Mouse (Mus musculus): ENCODE results near the gene Oit1. TPM values are rescaled to one million over a fixed set of nuclear protein-coding genes. Genes with fewer than 3 reads are reported as not detected.

Oit1 gene
- polyA plus RNA-seq (2015; fragmentation: Nextera tagmentation; extraction: Ambion mirVana), result 1.8 and 2.0 TPM in 2 replicates

DNA sequence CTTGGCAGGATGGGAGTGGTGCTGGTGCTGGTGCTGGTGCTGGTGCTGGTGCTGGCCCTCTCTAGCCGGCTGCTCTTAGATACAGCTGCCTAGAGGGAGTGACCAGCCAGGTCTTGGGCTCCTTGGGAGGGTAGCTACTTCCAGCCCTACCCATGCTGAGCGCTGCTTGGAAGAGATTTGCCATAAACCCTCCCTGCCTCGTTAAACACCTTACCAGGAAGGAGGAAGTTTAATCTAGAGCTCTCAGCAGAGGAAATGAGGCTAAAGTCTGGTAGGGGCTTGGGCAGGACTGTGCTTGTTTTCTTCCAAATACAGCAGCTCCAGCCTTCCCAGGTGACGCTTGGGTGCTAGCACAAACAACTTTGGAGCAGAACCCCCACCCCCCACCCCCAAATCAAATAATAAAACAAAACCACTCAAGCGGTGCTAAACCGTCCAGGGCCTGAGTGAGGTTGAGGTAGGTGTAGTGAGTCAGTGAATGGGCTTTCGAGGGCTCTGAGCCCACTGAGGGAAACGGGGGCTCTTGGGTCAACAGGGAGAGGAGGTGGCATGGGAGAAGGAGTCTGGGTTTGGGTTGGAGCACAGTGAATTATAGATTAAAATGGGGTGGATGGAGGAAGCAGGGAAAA, at the start of gene Oit1:
TSS of gene Oit1 (minus strand) at position 70 of the 629 bp plus-strand sequence.
- no peaks in the 10 kb centered on the region for H3K36me3 ChIP-seq (ENCODE audit: insufficient read depth, low read length)
- H3K9me3 ChIP-seq (ENCODE audit: low read length), result no peaks in the 10 kb centered on the region
- WGBS, result 35% methylated on average over 8 of the region's 8 CpGs
- no peak within 1 kb of the TSS for H3K4me2 ChIP-seq (replicated peaks; ENCODE audit: low read depth, low read length)
- H3K27me3 ChIP-seq (ENCODE audit: insufficient read depth, low read length), result no peaks in the 10 kb centered on the region
- H3K4me1 ChIP-seq (ENCODE audit: insufficient read depth, low read length), result peaks cover 10% of the 10 kb centered on the region; the same call in 1 of the 2 replicates
- ATAC-seq (ENCODE audit: low FRiP score, low TSS enrichment), result peak; percentile 83
- no peak within 1 kb of the TSS for H3K9ac ChIP-seq (replicated peaks; ENCODE audit: low read length)
- no peak within 1 kb of the TSS for H3K4me3 ChIP-seq (ENCODE audit: low read length)
- H3K27ac ChIP-seq (ENCODE audit: low read length), result peak within 1 kb of the TSS; percentile 52; the same call in 1 of the 2 replicates

- Histone ChIP-seq H3K9me3 (ENCODE audit: low read length) (no peaks in the 10 kb centered on the region), H3K9ac (replicated peaks; ENCODE audit: low read length) (no peak overlapping the region), H3K27me3 (ENCODE audit: insufficient read depth, low read length) (no peaks in the 10 kb centered on the region), H3K36me3 (ENCODE audit: insufficient read depth, low read length) (no peaks in the 10 kb centered on the region), H3K4me1 (ENCODE audit: insufficient read depth, low read length) (peaks cover 8% of the 10 kb centered on the region), H3K4me2 (replicated peaks; ENCODE audit: low read depth, low read length) (no peak overlapping the region), H3K27ac (ENCODE audit: low read length) (no peak overlapping the region), H3K4me3 (ENCODE audit: low read length) (no peak overlapping the region)
- WGBS, result 81% methylated on average over 3 of the region's 3 CpGs
- no peak for ATAC-seq (ENCODE audit: low FRiP score, low TSS enrichment)
Observed at GRCm38 (mm10) chr14:8422833-8423232, 44.3 kb upstream of the Oit1 start.

- Histone ChIP-seq H3K36me3 (ENCODE audit: insufficient read depth, low read length) (no peaks in the 10 kb centered on the region), H3K4me1 (ENCODE audit: insufficient read depth, low read length) (peaks cover 8% of the 10 kb centered on the region), H3K4me2 (replicated peaks; ENCODE audit: low read depth, low read length) (peak overlapping the region; percentile 46), H3K9me3 (ENCODE audit: low read length) (no peaks in the 10 kb centered on the region), H3K27ac (ENCODE audit: low read length) (no peak overlapping the region), H3K9ac (replicated peaks; ENCODE audit: low read length) (no peak overlapping the region), H3K4me3 (ENCODE audit: low read length) (peak overlapping the region; percentile 18; the same call in 1 of the 2 replicates), H3K27me3 (ENCODE audit: insufficient read depth, low read length) (no peaks in the 10 kb centered on the region)
- WGBS, result 11% methylated on average over 10 of the region's 10 CpGs
- ATAC-seq (ENCODE audit: low FRiP score, low TSS enrichment), result peak; percentile 57; the same call in 1 of the 2 replicates
Observed at GRCm38 (mm10) chr14:8421199-8421787, 42.7 kb upstream of the Oit1 start.

DNA sequence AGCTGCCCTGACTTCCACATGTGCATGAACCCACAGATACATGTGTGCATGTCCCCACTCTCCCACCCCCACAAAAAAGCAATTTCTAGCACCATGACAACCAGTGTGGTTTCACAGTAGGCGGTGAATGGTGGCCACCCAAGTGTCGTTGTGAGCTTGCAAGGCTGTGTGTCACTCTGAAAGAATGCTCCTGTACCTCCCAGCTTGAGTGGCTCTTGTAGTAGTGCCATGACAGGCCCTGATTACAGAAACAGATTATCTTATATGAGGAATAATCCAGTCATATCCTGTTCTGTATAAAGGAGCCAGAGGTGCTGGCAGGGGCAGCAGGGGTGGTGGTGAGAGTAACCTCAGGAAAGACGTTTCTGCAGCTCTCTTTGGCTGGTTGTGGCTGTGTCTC, 40.1 kb upstream of the Oit1 start:
- H3K4me1 ChIP-seq (ENCODE audit: insufficient read depth, low read length), result peaks cover 8% of the 10 kb centered on the region
- H3K4me3 ChIP-seq (ENCODE audit: low read length), result no peak overlapping the region
- WGBS, result 63% methylated on average over 3 of the region's 3 CpGs
- no peak overlapping the region for H3K4me2 ChIP-seq (replicated peaks; ENCODE audit: low read depth, low read length)
- no peak for ATAC-seq (ENCODE audit: low FRiP score, low TSS enrichment)
- no peaks in the 10 kb centered on the region for H3K9me3 ChIP-seq (ENCODE audit: low read length)
- no peaks in the 10 kb centered on the region for H3K27me3 ChIP-seq (ENCODE audit: insufficient read depth, low read length)
- H3K27ac ChIP-seq (ENCODE audit: low read length), result no peak overlapping the region
- no peak overlapping the region for H3K9ac ChIP-seq (replicated peaks; ENCODE audit: low read length)
- no peaks in the 10 kb centered on the region for H3K36me3 ChIP-seq (ENCODE audit: insufficient read depth, low read length)

DNA sequence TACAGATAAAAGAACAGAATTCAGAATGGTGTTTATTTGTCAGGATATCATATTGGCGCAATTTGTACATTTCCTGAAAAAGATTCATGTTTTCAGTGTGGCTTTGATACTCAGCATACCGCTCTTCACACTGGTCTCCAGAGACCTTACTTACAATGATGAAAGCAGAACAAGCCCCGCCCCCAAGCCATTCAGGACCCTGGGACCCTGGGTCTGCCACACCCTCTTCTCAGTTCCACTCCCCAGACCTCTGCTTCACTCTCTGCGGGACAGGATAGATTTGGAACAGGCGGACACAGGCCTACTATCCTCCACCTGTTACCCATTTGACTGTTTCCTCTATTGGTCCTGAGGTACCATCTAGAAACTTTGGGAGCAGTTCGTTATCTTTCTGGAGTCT, 27.4 kb upstream of the Oit1 start:
- no peak for ATAC-seq (ENCODE audit: low FRiP score, low TSS enrichment)
- Histone ChIP-seq H3K4me3 (ENCODE audit: low read length) (no peak overlapping the region), H3K9ac (replicated peaks; ENCODE audit: low read length) (no peak overlapping the region)

DNA sequence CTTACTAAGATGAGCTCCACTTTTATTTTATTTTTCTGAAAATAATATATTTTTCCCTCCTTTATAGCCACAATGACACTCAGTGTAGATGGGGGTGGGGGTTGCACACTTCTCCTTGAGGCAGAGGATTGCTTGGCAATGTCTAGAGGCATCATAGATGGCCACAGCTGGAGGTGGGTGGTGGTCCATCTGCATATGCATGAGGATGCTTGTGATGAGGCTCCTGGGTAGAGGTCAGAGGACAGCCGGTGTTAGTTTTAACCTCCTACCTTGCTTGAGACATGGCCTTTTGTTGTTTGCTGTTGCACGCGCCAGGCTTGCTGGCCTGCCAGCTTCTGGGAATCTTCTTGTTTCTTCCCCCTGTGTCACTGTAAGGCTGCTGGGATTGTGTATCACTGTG, 24.8 kb upstream of the Oit1 start:
- Histone ChIP-seq H3K4me3 (ENCODE audit: low read length) (no peak overlapping the region), H3K36me3 (ENCODE audit: insufficient read depth, low read length) (no peaks in the 10 kb centered on the region), H3K27ac (ENCODE audit: low read length) (no peak overlapping the region), H3K4me1 (ENCODE audit: insufficient read depth, low read length) (no peaks in the 10 kb centered on the region), H3K9me3 (ENCODE audit: low read length) (no peaks in the 10 kb centered on the region), H3K27me3 (ENCODE audit: insufficient read depth, low read length) (no peaks in the 10 kb centered on the region), H3K9ac (replicated peaks; ENCODE audit: low read length) (no peak overlapping the region), H3K4me2 (replicated peaks; ENCODE audit: low read depth, low read length) (no peak overlapping the region)
- ATAC-seq (ENCODE audit: low FRiP score, low TSS enrichment), result no peak
- WGBS, result 87% methylated on average over 3 of the region's 3 CpGs

More for the DNA sequence above, 27.4 kb upstream of the Oit1 start:
- H3K9me3 ChIP-seq (ENCODE audit: low read length), result no peaks in the 10 kb centered on the region
- H3K27me3 ChIP-seq (ENCODE audit: insufficient read depth, low read length), result no peaks in the 10 kb centered on the region
- no peaks in the 10 kb centered on the region for H3K4me1 ChIP-seq (ENCODE audit: insufficient read depth, low read length)
- no peak overlapping the region for H3K4me2 ChIP-seq (replicated peaks; ENCODE audit: low read depth, low read length)
- H3K27ac ChIP-seq (ENCODE audit: low read length), result no peak overlapping the region
- H3K36me3 ChIP-seq (ENCODE audit: insufficient read depth, low read length), result no peaks in the 10 kb centered on the region
- 70% methylated on average over 6 of the region's 6 CpGs for WGBS

GRCm38 (mm10) chr14:8398507-8398906, 20.0 kb upstream of the Oit1 start:
- Histone ChIP-seq H3K4me1 (ENCODE audit: insufficient read depth, low read length) (no peaks in the 10 kb centered on the region), H3K4me3 (ENCODE audit: low read length) (no peak overlapping the region), H3K36me3 (ENCODE audit: insufficient read depth, low read length) (no peaks in the 10 kb centered on the region), H3K27me3 (ENCODE audit: insufficient read depth, low read length) (no peaks in the 10 kb centered on the region), H3K27ac (ENCODE audit: low read length) (no peak overlapping the region), H3K9me3 (ENCODE audit: low read length) (no peaks in the 10 kb centered on the region), H3K9ac (replicated peaks; ENCODE audit: low read length) (no peak overlapping the region), H3K4me2 (replicated peaks; ENCODE audit: low read depth, low read length) (no peak overlapping the region)
- ATAC-seq (ENCODE audit: low FRiP score, low TSS enrichment), result no peak

DNA sequence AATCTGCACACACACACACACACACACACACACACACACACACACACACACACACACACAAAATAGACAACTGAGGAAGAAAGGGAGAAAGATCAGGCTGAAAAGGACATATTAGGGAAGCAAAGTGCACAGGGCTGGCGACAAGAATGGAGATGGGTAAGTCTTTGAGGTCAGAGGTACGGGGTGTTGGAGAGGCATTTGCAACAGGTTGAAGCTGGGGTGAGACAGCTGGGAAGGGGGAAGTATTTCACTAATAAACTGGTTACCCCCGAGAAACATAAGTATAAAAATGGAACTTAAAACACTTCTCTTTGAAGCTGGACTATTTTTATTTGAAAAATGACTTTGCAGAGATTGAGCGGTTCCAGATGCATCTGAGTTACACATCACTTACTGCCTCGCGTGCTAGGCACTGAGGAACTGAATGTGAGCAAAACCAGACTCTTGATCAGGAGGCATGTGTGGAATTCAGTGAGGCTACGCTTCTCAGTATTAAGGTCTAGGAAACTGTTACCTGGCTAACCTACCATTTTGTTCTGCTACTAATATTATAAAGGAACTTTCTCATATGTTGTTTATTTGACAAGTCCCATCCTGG, 17.2 kb upstream of the Oit1 start:
- Histone ChIP-seq H3K4me1 (ENCODE audit: insufficient read depth, low read length) (no peaks in the 10 kb centered on the region), H3K4me3 (ENCODE audit: low read length) (no peak overlapping the region), H3K9ac (replicated peaks; ENCODE audit: low read length) (no peak overlapping the region), H3K4me2 (replicated peaks; ENCODE audit: low read depth, low read length) (no peak overlapping the region), H3K36me3 (ENCODE audit: insufficient read depth, low read length) (no peaks in the 10 kb centered on the region), H3K27ac (ENCODE audit: low read length) (no peak overlapping the region), H3K9me3 (ENCODE audit: low read length) (no peaks in the 10 kb centered on the region), H3K27me3 (ENCODE audit: insufficient read depth, low read length) (no peaks in the 10 kb centered on the region)
- ATAC-seq (ENCODE audit: low FRiP score, low TSS enrichment), result no peak
- 75% methylated on average over 7 of the region's 7 CpGs for WGBS

- WGBS, result 56% methylated on average over 6 of the region's 6 CpGs
Observed at GRCm38 (mm10) chr14:8392181-8392825, 13.7 kb upstream of the Oit1 start.

GRCm38 (mm10) chr14:8369394-8369793, 9.2 kb downstream of the Oit1 start:
- Histone ChIP-seq H3K4me2 (replicated peaks; ENCODE audit: low read depth, low read length) (no peak overlapping the region), H3K36me3 (ENCODE audit: insufficient read depth, low read length) (no peaks in the 10 kb centered on the region), H3K9me3 (ENCODE audit: low read length) (no peaks in the 10 kb centered on the region), H3K27me3 (ENCODE audit: insufficient read depth, low read length) (no peaks in the 10 kb centered on the region), H3K9ac (replicated peaks; ENCODE audit: low read length) (no peak overlapping the region), H3K4me1 (ENCODE audit: insufficient read depth, low read length) (peaks cover 20% of the 10 kb centered on the region), H3K4me3 (ENCODE audit: low read length) (no peak overlapping the region), H3K27ac (ENCODE audit: low read length) (no peak overlapping the region)
- 57% methylated on average over 4 of the region's 4 CpGs for WGBS
- peak; percentile 81 for ATAC-seq (ENCODE audit: low FRiP score, low TSS enrichment)

More at GRCm38 (mm10) chr14:8392181-8392825, 13.7 kb upstream of the Oit1 start:
- no peaks in the 10 kb centered on the region for H3K27me3 ChIP-seq (ENCODE audit: insufficient read depth, low read length)
- no peak for ATAC-seq (ENCODE audit: low FRiP score, low TSS enrichment)
- H3K4me1 ChIP-seq (ENCODE audit: insufficient read depth, low read length), result no peaks in the 10 kb centered on the region
- no peak overlapping the region for H3K4me2 ChIP-seq (replicated peaks; ENCODE audit: low read depth, low read length)
- no peaks in the 10 kb centered on the region for H3K9me3 ChIP-seq (ENCODE audit: low read length)
- no peak overlapping the region for H3K27ac ChIP-seq (ENCODE audit: low read length)
- H3K4me3 ChIP-seq (ENCODE audit: low read length), result no peak overlapping the region
- no peak overlapping the region for H3K9ac ChIP-seq (replicated peaks; ENCODE audit: low read length)
- H3K36me3 ChIP-seq (ENCODE audit: insufficient read depth, low read length), result no peaks in the 10 kb centered on the region

Data from kidney, embryonic 16.5 days (tissue).